9 mouse cellular contexts compared by ENCODE assay signal in the genomic region with DNA sequence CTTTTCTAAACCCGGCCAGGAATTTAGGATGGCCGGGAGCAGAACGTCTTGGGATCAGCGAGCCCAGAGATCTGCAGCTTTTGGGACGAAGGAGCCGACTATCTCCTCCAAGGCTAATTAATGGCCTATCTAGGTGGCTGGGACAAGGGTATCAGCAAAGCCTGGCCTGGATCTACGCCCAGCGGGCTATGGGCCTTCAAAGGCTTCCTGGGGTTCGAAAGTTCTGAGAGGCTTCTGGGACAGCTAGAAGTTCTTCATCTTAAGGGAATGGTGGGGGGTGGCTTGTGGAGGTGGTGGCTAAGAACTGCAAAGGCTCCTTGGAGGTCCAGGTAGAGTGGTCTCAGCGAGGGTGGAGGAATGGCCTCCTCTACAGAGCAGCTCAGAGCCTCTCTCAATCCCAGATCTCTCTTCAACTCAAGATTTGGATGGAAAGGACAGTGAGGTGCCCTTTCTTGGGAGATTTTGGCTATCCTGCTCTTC. TPM values are rescaled to one million over a fixed set of nuclear protein-coding genes. Genes with fewer than 3 reads are reported as not detected.
DNase-seq lines count a peak whose midpoint lies in the region; ATAC-seq lines count a peak whose summit lies in the region.
"Had no signal": no experiment of that assay in that cellular context is flagged by ENCODE, and none has a peak within 500 bp of the region (broad histone marks: within the 10 kb centered on the region; RNA-seq: fewer than 3 reads in every experiment).

No protein-coding gene starts in this region.

- peak; percentile 52 for DNase-seq in ovary, postnatal 10 days (ENCODE audit: low spot score)
- DNase-seq in ovary, adult 18-20 months (ENCODE audit: low spot score) = no peak
- DNase-seq in kidney, postnatal 25 days = peak; percentile 60 to 64
- DNase-seq in yolk sac, embryonic 10.5 days (ENCODE audit: low spot score) = peak; percentile 79
- DNase-seq in cerebellum, postnatal 36 days = no peak

- no peaks in the 10 kb centered on the region for H3K9me3 ChIP-seq in embryonic facial prominence, embryonic 12.5 days
- H3K9me3 ChIP-seq in heart, embryonic 14.5 days (ENCODE audit: control insufficient read depth, low read length) = no peaks in the 10 kb centered on the region
- no peaks in the 10 kb centered on the region for H3K9me3 ChIP-seq in midbrain, embryonic 13.5 days

- 1% methylated on average over 10 of the region's 10 CpGs for WGBS in embryonic facial prominence, embryonic 12.5 days
- 3% methylated on average over 10 of the region's 10 CpGs for WGBS in heart, embryonic 14.5 days
- WGBS in midbrain, embryonic 13.5 days = 1% methylated on average over 10 of the region's 10 CpGs

- peak overlapping the region; percentile 66 for H3K9ac ChIP-seq in embryonic facial prominence, embryonic 12.5 days
- H3K9ac ChIP-seq in heart, embryonic 14.5 days (ENCODE audit: low read length) = peak overlapping the region; percentile 81
- H3K9ac ChIP-seq in midbrain, embryonic 13.5 days (replicated peaks) = peak overlapping the region; percentile 74

- no peak for ATAC-seq in embryonic facial prominence, embryonic 12.5 days (ENCODE audit: insufficient number of reproducible peaks, insufficient read depth, low FRiP score, low TSS enrichment)
- ATAC-seq in heart, embryonic 14.5 days (ENCODE audit: insufficient number of reproducible peaks, insufficient read depth, low FRiP score, low read depth) = no peak
- 0 out of 2 replicates have a peak, but pooled peaks have one; percentile 7 for ATAC-seq in midbrain, embryonic 13.5 days

- H3K4me1 ChIP-seq in embryonic facial prominence, embryonic 12.5 days = peaks cover 28% of the 10 kb centered on the region
- H3K4me1 ChIP-seq in heart, embryonic 14.5 days (ENCODE audit: control insufficient read depth in 2 of 2, insufficient read depth in 2 of 2, low read length in 2 of 2) = peaks cover 26% of the 10 kb centered on the region in 2 experiments
- peaks cover 45% of the 10 kb centered on the region for H3K4me1 ChIP-seq in midbrain, embryonic 13.5 days (replicated peaks)

- H3K4me3 ChIP-seq in embryonic facial prominence, embryonic 12.5 days = peak overlapping the region; percentile 85
- peak overlapping the region; percentile 59 to 61 for H3K4me3 ChIP-seq in heart, embryonic 14.5 days (ENCODE audit: control insufficient read depth in 1 of 2, insufficient read depth in 1 of 2, low read depth in 1 of 2, low read length in 2 of 2)
- H3K4me3 ChIP-seq in midbrain, embryonic 13.5 days (replicated peaks) = peak overlapping the region; percentile 65

- no peaks in the 10 kb centered on the region for H3K27me3 ChIP-seq in embryonic facial prominence, embryonic 12.5 days
- 0 out of 2 replicates have a peak, but pooled peaks cover 6% of the 10 kb centered on the region for H3K27me3 ChIP-seq in heart, embryonic 14.5 days (ENCODE audit: control insufficient read depth, insufficient read depth, low read length)
- peaks cover 25% of the 10 kb centered on the region for H3K27me3 ChIP-seq in midbrain, embryonic 13.5 days

- H3K4me2 ChIP-seq in embryonic facial prominence, embryonic 12.5 days (replicated peaks) = peak overlapping the region; percentile 98
- peak overlapping the region; percentile 82 for H3K4me2 ChIP-seq in heart, embryonic 14.5 days (ENCODE audit: low read length)
- peak overlapping the region; percentile 87 for H3K4me2 ChIP-seq in midbrain, embryonic 13.5 days (replicated peaks)

- peak overlapping the region; percentile 100 for H3K27ac ChIP-seq in embryonic facial prominence, embryonic 12.5 days
- peak overlapping the region; percentile 93 to 96 for H3K27ac ChIP-seq in heart, embryonic 14.5 days (replicated peaks in 1 of 2; ENCODE audit: control insufficient read depth in 1 of 2, insufficient read depth in 1 of 2, low read depth in 2 of 2, low read length in 2 of 2)
- H3K27ac ChIP-seq in midbrain, embryonic 13.5 days = peak overlapping the region; percentile 88
- H3K27ac ChIP-seq: macrophage had no signal

- peaks cover 23% of the 10 kb centered on the region for H3K36me3 ChIP-seq in embryonic facial prominence, embryonic 12.5 days
- no peaks in the 10 kb centered on the region for H3K36me3 ChIP-seq in heart, embryonic 14.5 days (ENCODE audit: control insufficient read depth, insufficient read depth, low read length)
- no peaks in the 10 kb centered on the region for H3K36me3 ChIP-seq in midbrain, embryonic 13.5 days

RNA-seq across cellular contexts. Expression of gene Nfatc4, which starts 1.1 kb away (rescaled TPM):
- 154 and 161 TPM in 2 replicates for polyA plus RNA-seq in embryonic facial prominence, embryonic 12.5 days (2016; fragmentation: Nextera tagmentation; extraction: Ambion mirVana)
- polyA plus RNA-seq in heart, embryonic 14.5 days (2014; fragmentation: Nextera tagmentation; extraction: Ambion mirVana) = 7.6 and 11.0 TPM in 2 replicates
- 7.9 and 8.8 TPM in 2 replicates for polyA plus RNA-seq in midbrain, embryonic 13.5 days (2015; fragmentation: Nextera tagmentation; extraction: Ambion mirVana)
- polyA plus RNA-seq: macrophage had no signal

RNA-seq across cellular contexts. Expression of gene Nynrin, which starts 29.8 kb away (rescaled TPM):
- polyA plus RNA-seq in embryonic facial prominence, embryonic 12.5 days (2016; fragmentation: Nextera tagmentation; extraction: Ambion mirVana) = 41.4 and 41.7 TPM in 2 replicates
- 11.0 and 12.4 TPM in 2 replicates for polyA plus RNA-seq in heart, embryonic 14.5 days (2014; fragmentation: Nextera tagmentation; extraction: Ambion mirVana)
- polyA plus RNA-seq in midbrain, embryonic 13.5 days (2015; fragmentation: Nextera tagmentation; extraction: Ambion mirVana) = 13.4 and 13.5 TPM in 2 replicates

RNA-seq across cellular contexts. Expression of gene Ripk3, which starts 35.4 kb away (rescaled TPM):
- 45.5 and 50.3 TPM in 2 replicates for polyA plus RNA-seq in embryonic facial prominence, embryonic 12.5 days (2016; fragmentation: Nextera tagmentation; extraction: Ambion mirVana)
- 13.6 and 16.1 TPM in 2 replicates for polyA plus RNA-seq in heart, embryonic 14.5 days (2014; fragmentation: Nextera tagmentation; extraction: Ambion mirVana)
- polyA plus RNA-seq in midbrain, embryonic 13.5 days (2015; fragmentation: Nextera tagmentation; extraction: Ambion mirVana) = 2.3 and 2.4 TPM in 2 replicates

RNA-seq across cellular contexts. Expression of gene Adcy4, which starts 40.1 kb away (rescaled TPM):
- polyA plus RNA-seq in embryonic facial prominence, embryonic 12.5 days (2016; fragmentation: Nextera tagmentation; extraction: Ambion mirVana) = 21.3 and 24.2 TPM in 2 replicates
- polyA plus RNA-seq in heart, embryonic 14.5 days (2014; fragmentation: Nextera tagmentation; extraction: Ambion mirVana) = 14.8 and 17.7 TPM in 2 replicates
- 4.1 and 4.2 TPM in 2 replicates for polyA plus RNA-seq in midbrain, embryonic 13.5 days (2015; fragmentation: Nextera tagmentation; extraction: Ambion mirVana)

RNA-seq across cellular contexts. Expression of gene Ltb4r1, which starts 58.3 kb away (rescaled TPM):
- polyA plus RNA-seq in embryonic facial prominence, embryonic 12.5 days (2016; fragmentation: Nextera tagmentation; extraction: Ambion mirVana) = 0.48 and 0.60 TPM in 2 replicates
- 0.28 and 0.62 TPM in 2 replicates for polyA plus RNA-seq in heart, embryonic 14.5 days (2014; fragmentation: Nextera tagmentation; extraction: Ambion mirVana)
- polyA plus RNA-seq in midbrain, embryonic 13.5 days (2015; fragmentation: Nextera tagmentation; extraction: Ambion mirVana) = 0.26 TPM in 1 of 2 replicates, not detected in the other

Comparison
In these comparisons a context has a peak if more than half of its experiments do, and no peak if none do; other contexts are left out.
1. DNase-seq: peak in ovary, postnatal 10 days (single experiment), kidney, postnatal 25 days (2 of 2) and yolk sac, embryonic 10.5 days (single experiment); none in ovary, adult 18-20 months (single experiment) and cerebellum, postnatal 36 days (0 of 2).
2. RNA of gene Nfatc4, which starts 1.1 kb away (polyA plus RNA-seq): 154 to 161 TPM in embryonic facial prominence, embryonic 12.5 days; 7.6 to 11.0 TPM in heart, embryonic 14.5 days and 7.9 to 8.8 TPM in midbrain, embryonic 13.5 days; every median in the first group is over 10 times any median in the second.
3. Peak in every context shown above with its lines, with median percentiles within 50 percentile points of each other: H3K27ac ChIP-seq, H3K4me2 ChIP-seq, H3K4me3 ChIP-seq and H3K9ac ChIP-seq.